Mouse (Mus musculus) lung, postnatal 25 days (tissue): ENCODE results near the gene Gm15517.
A peak's percentile ranks its signal among the peaks of the same experiment; 100 is the strongest.
"Not testable (repeated sequence)": the region's sequence is repeated elsewhere in the genome, so short reads cannot be mapped to it uniquely, and the experiment has no call there.

Source experiments
- DNase-seq: peaks from one replicate; pipeline ENCODE4 v3.0.0; 2022; ENCODE audit warnings: low spot score

Gene Gm15517

GRCm38 (mm10) chr7:44269397-44269796 lies 8.2 kb downstream of the Gm15517 start:
- DNase-seq, result no peak

GRCm38 (mm10) chr7:44271309-44271708 lies 10.1 kb downstream of the Gm15517 start:
- no peak for DNase-seq

DNA sequence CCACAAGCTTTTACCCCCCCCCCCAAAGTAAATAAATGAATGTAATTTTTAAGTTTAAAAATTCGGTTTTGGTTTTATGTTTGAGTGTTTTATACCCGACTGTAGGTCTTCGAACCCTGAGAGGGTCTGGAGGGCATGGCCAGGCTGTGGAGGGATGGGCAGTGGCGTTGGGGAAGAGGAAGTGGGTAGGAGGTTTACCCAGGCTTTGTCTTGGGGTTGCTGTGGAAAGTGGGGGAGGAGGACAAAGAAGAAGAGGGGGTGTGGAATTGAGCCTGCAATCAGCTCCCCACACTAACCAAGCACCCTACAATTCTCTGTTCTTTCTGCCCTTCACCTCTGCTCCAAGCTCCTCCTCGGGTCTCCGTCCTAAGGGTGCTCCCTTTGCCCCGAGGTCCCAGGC lies 11.3 kb downstream of the Gm15517 start:
- DNase-seq, result no peak

- DNase-seq, result no peak
Observed at GRCm38 (mm10) chr7:44273446-44273845, 12.2 kb downstream of the Gm15517 start.

GRCm38 (mm10) chr7:44274096-44274495 lies 12.8 kb downstream of the Gm15517 start:
- DNase-seq, result no peak

DNA sequence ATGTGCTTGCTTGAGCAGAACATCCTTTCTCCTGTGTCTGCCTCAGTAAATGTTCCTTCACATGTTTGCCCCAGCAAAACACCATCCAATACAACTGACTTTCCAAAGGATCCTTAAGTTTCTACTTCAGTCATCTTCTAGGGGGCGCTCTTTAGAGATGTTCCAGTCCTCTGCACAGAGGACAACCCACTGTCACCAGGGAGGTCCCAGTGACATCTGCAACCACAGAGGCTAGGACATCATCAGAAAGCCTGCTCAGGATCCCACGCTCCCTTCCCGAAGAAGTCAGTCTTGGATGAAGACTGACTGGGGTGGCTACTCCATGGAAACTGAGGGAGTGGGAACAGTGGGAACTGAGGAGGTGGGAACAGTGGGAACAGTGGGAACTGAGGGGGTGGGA lies 14.3 kb downstream of the Gm15517 start:
- DNase-seq, result no peak

DNA sequence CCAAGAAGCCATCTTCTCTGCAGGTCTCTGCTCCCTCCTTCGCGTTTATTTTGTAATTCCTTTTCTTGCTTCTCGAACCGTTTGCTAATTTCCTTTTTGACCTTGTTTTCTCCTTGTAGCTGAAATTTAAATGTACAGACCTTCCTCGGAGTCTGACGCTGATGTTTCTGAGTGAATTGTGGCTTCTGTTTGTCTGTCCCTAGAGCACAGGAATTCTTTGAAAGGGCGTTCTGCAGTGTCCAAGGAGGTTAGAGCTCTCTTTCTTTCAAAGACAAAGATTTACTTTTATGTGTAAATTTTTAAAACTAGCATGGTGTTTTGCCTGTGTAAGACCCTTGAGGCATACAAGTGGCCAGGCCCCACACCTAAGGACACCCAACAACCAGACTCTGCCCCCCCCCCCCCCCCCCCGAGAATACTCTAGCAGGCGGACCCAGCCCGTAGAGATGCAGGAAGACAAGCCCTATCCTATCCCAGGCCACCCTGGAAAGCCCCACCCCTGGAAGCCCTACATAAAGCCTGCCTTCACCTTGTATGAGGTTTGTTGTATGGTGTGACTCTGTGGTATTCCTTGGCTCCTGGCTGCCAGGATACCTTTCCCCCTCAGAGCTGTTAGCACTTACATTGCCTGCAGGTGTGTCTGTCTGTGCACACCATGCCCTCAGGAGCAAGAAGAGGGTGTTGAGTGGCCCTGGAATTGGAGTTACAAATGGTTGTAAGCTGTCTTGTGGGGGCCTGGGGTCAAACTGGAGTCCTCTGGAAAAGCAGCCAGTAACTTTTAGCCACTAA lies 15.4 kb downstream of the Gm15517 start:
- DNase-seq, result no peak

DNA sequence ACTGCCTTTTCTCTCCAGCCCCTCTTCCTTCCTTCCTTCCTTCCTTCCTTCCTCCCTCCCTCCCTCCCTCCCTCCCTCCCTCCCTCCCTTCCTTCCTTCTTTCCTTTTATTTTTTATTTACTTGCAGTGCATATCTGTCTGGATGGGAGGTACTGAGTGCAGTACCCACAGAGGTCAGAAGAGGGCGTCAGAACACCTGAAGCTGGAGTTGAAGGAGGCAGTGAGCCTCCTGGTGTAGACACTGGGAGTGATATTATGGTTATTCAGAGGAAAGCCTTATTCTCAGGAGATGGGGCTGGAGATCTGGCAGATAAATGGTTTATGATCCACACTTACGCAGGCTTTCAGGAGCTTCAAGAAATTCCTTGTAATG lies 16.0 kb downstream of the Gm15517 start:
- DNase-seq, result peak; percentile 16

- no peak for DNase-seq
Observed at GRCm38 (mm10) chr7:44280959-44281358, 19.7 kb downstream of the Gm15517 start.

DNA sequence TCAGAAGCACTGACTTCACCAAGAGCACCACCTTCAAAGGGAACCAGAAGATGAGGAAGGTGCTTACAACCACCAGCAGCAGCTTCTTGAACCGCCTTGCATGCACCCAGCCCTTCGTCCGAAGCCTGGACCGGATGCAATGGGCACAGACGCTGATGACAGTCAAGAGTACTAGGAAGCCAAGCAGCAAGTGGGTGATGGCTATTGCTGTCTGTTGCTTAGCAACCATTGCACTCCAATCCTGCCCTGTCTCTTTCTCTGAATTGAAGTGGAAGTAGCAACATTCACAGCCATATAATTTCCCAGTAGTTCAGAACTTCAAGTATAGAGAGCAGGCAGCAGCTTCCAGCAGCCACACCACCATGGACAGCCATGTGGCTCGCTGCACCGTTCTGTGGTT lies 20.3 kb downstream of the Gm15517 start:
- DNase-seq, result no peak

GRCm38 (mm10) chr7:44287760-44288159 lies 26.5 kb downstream of the Gm15517 start:
- DNase-seq, result peak; percentile 14

GRCm38 (mm10) chr7:44290986-44291385 lies 29.7 kb downstream of the Gm15517 start:
- DNase-seq, result no peak

- DNase-seq, result no peak
Observed at GRCm38 (mm10) chr7:44291418-44291817, 30.2 kb downstream of the Gm15517 start.

DNA sequence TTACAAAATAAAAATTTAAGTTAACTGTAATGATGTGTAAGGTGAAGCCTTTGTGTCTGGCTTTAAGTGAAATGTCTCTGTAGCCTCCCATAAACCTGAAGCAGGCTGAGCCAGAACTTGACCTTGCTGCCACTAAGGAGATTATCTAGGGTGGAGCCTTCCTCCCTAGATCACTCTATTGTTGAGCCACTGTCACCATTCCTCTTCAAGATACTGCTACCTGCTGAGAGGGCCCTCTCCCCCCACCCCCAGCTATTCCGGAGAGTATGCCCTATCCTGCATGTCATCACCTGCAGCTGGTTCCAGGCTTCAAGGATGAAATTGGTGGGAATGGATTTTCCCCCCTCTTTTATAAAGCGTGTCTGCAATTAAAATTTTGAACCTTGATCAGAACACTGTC lies 36.3 kb downstream of the Gm15517 start:
- DNase-seq, result not testable (repeated sequence)

DNA sequence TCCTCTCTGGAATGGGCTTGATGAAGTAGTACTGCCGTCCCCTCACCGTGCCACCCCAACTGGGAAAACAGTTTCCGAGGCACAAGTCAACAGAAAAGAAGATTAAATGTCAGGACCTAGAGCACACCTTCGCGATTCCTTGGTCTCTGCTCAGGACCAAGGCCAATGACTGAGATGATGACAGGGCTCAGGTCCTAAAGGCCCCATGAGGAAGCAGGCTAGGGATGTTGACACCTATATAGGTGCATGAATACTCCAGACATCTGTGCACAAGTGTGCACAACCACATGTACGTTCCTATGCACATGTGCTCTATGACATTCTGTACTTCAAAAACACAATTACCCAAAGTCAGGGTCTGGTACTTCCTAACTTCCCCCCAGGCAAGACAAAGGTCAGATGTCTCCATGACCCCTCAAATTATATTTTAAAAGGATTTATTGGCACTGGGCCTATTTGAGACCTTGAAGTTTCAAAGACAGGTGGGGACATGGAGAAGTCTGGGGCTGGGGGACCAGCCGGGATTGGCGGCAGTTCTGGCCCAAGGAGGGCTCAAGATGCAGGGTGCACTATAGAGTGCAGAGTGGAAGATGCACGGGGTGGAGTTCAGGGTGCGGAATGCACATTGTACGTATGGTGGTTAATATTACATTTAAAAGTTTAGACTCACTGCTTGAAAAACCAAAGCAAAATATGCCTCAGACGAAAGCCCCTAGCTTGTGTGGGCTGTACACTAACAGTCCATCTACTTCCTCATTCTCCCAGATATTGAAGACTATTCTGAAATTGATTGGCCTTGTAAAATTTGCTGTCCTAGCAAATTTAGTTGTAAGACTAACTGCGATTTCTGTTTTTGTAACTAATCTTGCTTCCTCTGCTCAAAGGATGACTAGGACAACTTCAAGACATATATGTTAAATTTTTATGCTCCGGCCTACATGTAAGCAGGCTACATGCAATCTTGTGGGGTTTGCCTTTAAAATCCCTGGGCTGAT lies 42.4 kb downstream of the Gm15517 start:
- no peak for DNase-seq

DNA sequence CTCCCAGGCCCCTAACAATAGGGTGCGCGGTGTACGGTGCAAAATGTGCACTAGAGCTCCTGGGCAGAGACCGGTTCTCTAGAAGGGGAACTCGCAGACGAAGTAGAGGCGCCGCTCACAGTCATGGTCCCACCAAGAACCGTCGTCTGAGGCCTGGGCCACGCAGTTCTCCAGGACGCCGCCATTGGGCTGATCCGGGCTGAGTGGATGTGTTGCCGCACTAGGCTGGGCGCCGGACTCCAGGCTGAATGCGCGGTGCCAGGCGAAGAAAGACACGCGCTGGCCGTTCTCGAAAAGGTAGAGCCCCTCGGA lies 43.2 kb downstream of the Gm15517 start:
- DNase-seq, result no peak

DNA sequence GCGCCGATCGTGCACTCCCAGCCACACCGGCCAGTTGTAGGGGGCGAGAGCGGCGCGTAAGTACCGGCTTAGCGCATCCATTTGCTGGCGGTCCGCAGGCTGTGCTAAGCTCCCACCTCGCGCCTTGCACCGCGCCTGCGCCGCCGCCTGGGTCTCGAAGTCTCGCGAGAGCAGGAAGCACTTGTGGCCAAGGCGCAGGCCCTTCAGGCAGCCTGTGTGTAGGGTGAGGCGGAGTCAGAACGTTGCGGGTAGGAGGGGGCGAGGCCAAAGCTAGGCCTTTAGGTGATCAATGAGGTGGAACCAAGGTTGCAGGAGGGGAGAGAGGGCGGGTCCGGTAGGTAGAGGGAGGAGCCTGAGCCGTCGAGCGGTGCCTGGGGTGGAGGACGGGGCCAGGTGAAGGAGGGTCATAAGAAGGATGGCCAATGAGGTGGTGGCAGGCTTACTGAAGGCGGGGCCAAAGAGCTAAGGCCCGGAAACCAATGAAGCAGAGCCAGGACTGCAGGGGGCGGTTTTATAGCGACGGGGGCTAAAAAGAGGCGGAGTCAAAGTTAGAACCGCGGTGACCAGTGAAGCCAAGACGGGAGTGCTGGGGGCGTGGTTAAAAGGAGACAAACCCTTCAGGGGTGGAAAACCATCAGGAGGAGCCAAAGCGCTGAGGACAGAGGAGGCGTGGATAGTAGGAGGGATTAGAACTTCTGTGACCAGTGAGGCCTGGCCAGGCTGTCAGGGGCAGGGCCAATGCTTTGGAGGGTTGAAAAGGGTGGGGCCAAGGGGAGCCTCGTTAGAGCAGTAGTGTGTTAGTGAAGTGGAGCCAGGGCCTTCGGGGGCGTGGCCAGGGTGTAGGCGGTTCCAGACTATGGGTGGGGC lies 43.8 kb downstream of the Gm15517 start:
- peak; percentile 98 for DNase-seq

DNA sequence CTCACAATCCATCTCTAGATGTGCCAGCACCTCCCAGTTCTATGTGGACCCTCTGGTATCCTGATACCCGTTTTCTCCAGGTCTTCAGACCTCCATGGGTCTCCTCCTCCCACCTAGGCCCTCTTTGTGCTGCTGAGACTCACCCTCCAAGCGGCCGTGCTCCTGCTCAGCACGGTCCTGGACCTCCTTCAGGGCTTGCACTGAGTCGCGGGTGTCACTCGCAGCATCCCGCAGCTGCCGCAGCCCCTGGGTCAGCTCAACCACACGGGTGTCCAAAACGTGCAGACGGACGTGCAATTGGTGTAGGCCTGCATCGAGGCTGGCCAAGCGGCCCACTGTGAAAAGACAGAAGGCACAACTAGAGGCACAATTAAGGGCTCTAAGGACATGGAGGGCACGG lies 44.4 kb downstream of the Gm15517 start:
- no peak for DNase-seq

DNA sequence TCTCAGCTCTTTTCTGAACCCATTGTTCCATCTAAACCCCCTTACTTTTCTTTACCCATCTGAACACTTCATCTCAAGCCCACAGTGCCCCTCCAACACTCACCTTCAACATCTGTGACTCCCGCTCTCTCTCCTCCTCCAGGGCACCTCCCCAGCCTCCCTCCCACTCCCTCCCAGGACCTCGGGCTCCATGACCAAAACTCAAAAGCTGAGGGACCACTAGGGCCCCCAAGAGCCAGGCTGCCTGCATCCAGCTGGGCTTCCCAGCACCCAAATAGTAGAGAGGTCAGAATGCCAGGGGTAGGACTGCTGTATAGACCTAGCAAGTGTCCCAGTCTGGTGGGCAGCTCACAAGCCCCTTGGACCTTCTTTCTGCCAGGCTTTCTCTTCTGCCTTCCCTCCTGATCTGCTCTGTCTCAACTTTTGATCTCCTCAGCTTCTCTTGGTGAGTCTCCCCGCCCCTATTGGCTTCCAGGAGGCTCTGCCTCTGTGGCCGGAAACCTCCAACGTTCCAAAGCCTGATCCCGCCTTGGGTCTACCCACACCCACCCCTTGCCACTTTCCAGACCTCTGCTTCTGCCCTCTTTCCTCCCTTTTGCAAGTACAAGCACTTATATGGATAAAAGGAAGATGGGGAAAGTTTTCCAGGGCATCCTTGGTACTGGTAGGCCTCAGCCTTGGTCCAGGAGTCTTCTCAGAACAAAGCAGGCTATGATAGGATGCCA lies 45.4 kb downstream of the Gm15517 start, which contains the start of gene Clec11a:
Clec11a (minus strand) TSS at position 387 of the 725 bp plus-strand sequence.
- DNase-seq, result no peak

DNA sequence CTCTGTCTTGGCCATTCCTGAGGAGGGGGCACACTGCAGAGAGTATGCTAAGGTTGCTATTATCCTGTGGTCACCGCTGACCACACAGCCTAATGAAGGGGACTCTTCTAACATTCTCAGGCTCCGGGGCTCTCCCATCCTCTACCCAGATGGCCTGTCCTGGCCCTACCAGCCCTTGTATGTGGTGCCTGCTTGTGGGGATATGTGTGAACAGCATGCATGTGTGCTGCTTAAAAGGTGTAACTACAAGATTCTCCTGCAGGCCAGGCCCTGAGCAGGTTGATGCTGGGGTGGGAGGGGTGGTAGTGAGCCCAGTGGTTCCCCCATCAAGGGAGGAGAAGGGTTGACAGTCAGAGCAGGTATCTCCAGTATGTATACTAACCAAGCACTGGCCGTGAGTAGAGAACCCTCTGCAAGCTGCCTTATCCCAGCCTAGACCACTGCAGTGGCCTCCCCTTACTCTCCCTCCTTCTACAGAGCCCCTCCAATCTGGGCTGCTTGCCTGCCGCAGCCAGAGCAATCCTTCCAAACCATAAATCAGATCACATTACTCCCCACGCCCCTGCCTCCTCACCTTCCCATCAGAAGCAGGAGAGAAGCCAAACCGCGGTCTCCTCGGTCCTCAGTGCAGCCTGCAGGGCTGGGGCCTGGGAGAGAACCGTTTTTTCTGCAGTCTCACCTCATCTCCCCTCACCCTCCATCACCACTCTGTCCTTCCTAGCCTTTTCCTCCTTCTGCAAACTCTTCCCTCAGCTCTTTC lies 46.2 kb downstream of the Gm15517 start:
- DNase-seq, result no peak
